Mouse (Mus musculus) hindbrain, embryonic 14.5 days (tissue): ENCODE results near the gene Ntrk1. TPM values are rescaled to one million over a fixed set of nuclear protein-coding genes. Genes with fewer than 3 reads are reported as not detected.
A peak's percentile ranks its signal among the peaks of the same experiment; 100 is the strongest.

ENCODE experiments used
- ATAC-seq: fragments of 200-750 bp; cut with Nextera tagmentation; 2 replicates; pipeline ENCODE4 v1.8.0; 2017; ENCODE audit warnings: moderate number of reproducible peaks, mild to moderate bottlenecking, moderate TSS enrichment, moderate library complexity; ENCODE audit not compliant: low FRiP score
- DNase-seq: peaks from one replicate; pipeline ENCODE4 v3.0.0-alpha.2; 2015; ENCODE audit warnings: low spot score
- H3K27ac ChIP-seq: fragments of 300-500 bp; sonication (generic); 2 replicates; pipeline ENCODE4 v1.5.1; 2014; ENCODE audit warnings: mild to moderate bottlenecking, moderate library complexity
- H3K27me3 ChIP-seq: fragments of 300-500 bp; sonication (generic); 2 replicates; pipeline ENCODE4 v1.6.1; 2014; ENCODE audit warnings: mild to moderate bottlenecking, low read length, mixed read lengths; ENCODE audit not compliant: control insufficient read depth, insufficient read depth
- H3K36me3 ChIP-seq: fragments of 300-500 bp; sonication (generic); replicated peaks from 2 replicates; pipeline ENCODE4 v1.6.1; 2014; ENCODE audit not compliant: control insufficient read depth, insufficient read depth
- H3K4me1 ChIP-seq: fragments of 300-500 bp; sonication (generic); replicated peaks from 2 replicates; pipeline ENCODE4 v1.6.1; 2014; ENCODE audit warnings: antibody characterized with exemption, low read length, mixed read lengths; ENCODE audit not compliant: control insufficient read depth, insufficient read depth
- H3K4me2 ChIP-seq: fragments of 300-500 bp; sonication (generic); replicated peaks from 2 replicates; pipeline ENCODE4 v1.6.1; 2014; ENCODE audit warnings: mild to moderate bottlenecking, moderate library complexity
- H3K4me3 ChIP-seq: fragments of 300-500 bp; sonication (generic); replicated peaks from 2 replicates; pipeline ENCODE4 v1.5.1; 2014; ENCODE audit warnings: mild to moderate bottlenecking, low read length
- H3K9ac ChIP-seq: fragments of 300-500 bp; sonication (generic); 2 replicates; pipeline ENCODE4 v1.6.1; 2014
- H3K9me3 ChIP-seq: fragments of 300-500 bp; sonication (generic); 2 replicates; pipeline ENCODE4 v1.6.1; 2016; ENCODE audit warnings: low read length; ENCODE audit not compliant: control insufficient read depth
- WGBS: fragments of 180-500 bp; shearing (Covaris S2); extraction: QIAGEN DNeasy Blood & Tissue Kit; methylation state at CpG from one replicate; pipeline ENCODE4 v1.1.7; 2014; 5-methylcytosine and 5-hydroxymethylcytosine counted together
- polyA plus RNA-seq: library from polyadenylated mRNA; unstranded; fragments of >200 nt; fragmentation: Nextera tagmentation; extraction: Ambion mirVana; gene quantifications from 2 replicates; pipeline ENCODE4 v1.2.1, GENCODE M21; 2014

Gene Ntrk1
- polyA plus RNA-seq, 1 experiment from 2014 or later: 1.7 TPM

DNA sequence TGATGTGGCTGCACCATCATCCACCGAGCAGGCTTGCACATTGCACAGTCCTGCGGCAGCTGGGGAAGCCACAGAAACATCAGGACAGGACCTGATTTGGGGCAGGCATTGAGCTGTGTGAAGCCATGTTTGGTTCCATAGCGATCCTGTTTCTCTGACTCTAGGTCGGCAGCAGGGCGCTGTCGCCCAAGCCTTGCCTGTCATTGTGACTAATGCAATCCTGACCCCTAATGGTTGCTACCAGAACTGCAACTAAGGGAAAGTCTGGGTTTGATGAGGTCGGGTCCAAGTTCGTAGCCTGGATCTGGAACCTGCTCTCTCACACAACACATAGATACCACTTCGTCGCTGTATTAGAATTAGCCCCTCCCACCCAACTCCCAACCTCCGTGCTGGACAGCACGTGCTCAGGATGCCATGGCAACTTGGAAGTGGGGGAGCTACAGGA is 21.7 kb upstream of the Ntrk1 start:
- no peak overlapping the region for H3K4me2 ChIP-seq
- no peak overlapping the region for H3K27ac ChIP-seq
- DNase-seq: peak; percentile 89
- no peaks in the 10 kb centered on the region for H3K9me3 ChIP-seq
- no peak overlapping the region for H3K9ac ChIP-seq
- H3K36me3 ChIP-seq: no peaks in the 10 kb centered on the region
- H3K4me3 ChIP-seq: no peak overlapping the region
- peaks cover 13% of the 10 kb centered on the region for H3K27me3 ChIP-seq
- 8% methylated on average over 12 of the region's 12 CpGs for WGBS
- H3K4me1 ChIP-seq: no peaks in the 10 kb centered on the region
- peak; percentile 21; the same call in 1 of the 2 replicates for ATAC-seq

- 70% methylated on average over 6 of the region's 6 CpGs for WGBS
- H3K4me2 ChIP-seq: no peak overlapping the region
- H3K4me1 ChIP-seq: no peaks in the 10 kb centered on the region
- no peaks in the 10 kb centered on the region for H3K36me3 ChIP-seq
- DNase-seq: no peak
- no peak; the same call in 1 of the 2 replicates for ATAC-seq
- H3K4me3 ChIP-seq: no peak overlapping the region
- H3K9me3 ChIP-seq: no peaks in the 10 kb centered on the region
- H3K9ac ChIP-seq: no peak overlapping the region
- peaks cover 18% of the 10 kb centered on the region for H3K27me3 ChIP-seq
- H3K27ac ChIP-seq: no peak overlapping the region
Measured at GRCm38 (mm10) chr3:87816166-87816565, 21.2 kb upstream of the Ntrk1 start.

- peaks cover 51% of the 10 kb centered on the region for H3K27me3 ChIP-seq
- 62% methylated on average over 10 of the region's 10 CpGs for WGBS
- H3K4me2 ChIP-seq: no peak overlapping the region
Measured at GRCm38 (mm10) chr3:87812873-87813272, 17.9 kb upstream of the Ntrk1 start.

DNA sequence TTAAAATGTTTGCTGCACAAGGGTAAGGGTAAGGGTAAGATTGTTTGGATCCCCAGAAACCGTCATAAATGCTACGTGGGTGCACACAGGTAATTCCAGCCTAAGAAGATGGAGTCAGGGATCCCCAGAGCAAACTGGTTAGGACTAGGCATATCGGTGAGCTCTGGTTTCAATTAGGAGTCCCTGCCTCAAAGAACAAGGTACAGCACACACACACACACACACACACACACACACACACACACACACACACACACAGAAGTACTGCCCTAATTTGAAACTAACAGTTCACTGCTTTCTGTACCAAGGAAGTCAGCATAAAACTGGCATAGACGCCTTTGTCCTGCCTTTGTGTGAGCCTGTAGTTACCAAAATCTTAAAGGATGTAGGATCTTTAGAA is 17.5 kb upstream of the Ntrk1 start:
- Histone ChIP-seq H3K9ac (no peak overlapping the region), H3K36me3 (no peaks in the 10 kb centered on the region), H3K4me2 (no peak overlapping the region), H3K4me3 (no peak overlapping the region), H3K27ac (no peak overlapping the region), H3K4me1 (no peaks in the 10 kb centered on the region; the same call in 1 of the 2 replicates), H3K9me3 (no peaks in the 10 kb centered on the region), H3K27me3 (peaks cover 55% of the 10 kb centered on the region)
- 83% methylated on average over 4 of the region's 4 CpGs for WGBS
- no peak for ATAC-seq
- no peak for DNase-seq

More at GRCm38 (mm10) chr3:87812873-87813272, 17.9 kb upstream of the Ntrk1 start:
- DNase-seq (no peak), ATAC-seq (no peak)
- H3K27ac ChIP-seq: no peak overlapping the region
- no peaks in the 10 kb centered on the region for H3K9me3 ChIP-seq
- H3K4me1 ChIP-seq: no peaks in the 10 kb centered on the region; the same call in 1 of the 2 replicates
- H3K9ac ChIP-seq: no peak overlapping the region
- no peaks in the 10 kb centered on the region for H3K36me3 ChIP-seq
- H3K4me3 ChIP-seq: no peak overlapping the region

DNA sequence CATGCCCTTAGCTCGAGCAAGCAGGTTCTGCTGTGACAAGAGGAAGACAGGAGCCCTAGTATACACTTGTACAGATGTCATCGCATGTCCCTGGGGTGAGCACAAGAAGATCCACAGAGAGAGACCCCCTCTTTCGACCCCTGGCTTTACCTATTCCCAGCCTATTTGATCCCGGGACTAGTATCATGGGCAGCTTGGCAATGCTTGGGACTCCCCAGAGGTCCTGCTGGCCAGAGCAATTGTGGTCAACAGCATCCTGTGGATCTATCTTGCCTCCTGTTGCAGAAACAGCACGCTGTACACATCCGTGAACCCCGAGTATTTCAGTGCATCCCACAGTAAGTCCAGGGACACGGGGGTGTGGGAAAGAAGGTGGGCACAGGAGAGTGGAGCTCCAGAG is 16.3 kb upstream of the Ntrk1 start:
- Histone ChIP-seq H3K4me1 (no peaks in the 10 kb centered on the region; the same call in 1 of the 2 replicates), H3K27ac (no peak overlapping the region), H3K9me3 (no peaks in the 10 kb centered on the region), H3K27me3 (peaks cover 62% of the 10 kb centered on the region), H3K4me2 (no peak overlapping the region), H3K36me3 (no peaks in the 10 kb centered on the region), H3K9ac (no peak overlapping the region), H3K4me3 (no peak overlapping the region)
- ATAC-seq (no peak), DNase-seq (no peak)
- 80% methylated on average over 8 of the region's 8 CpGs for WGBS

DNA sequence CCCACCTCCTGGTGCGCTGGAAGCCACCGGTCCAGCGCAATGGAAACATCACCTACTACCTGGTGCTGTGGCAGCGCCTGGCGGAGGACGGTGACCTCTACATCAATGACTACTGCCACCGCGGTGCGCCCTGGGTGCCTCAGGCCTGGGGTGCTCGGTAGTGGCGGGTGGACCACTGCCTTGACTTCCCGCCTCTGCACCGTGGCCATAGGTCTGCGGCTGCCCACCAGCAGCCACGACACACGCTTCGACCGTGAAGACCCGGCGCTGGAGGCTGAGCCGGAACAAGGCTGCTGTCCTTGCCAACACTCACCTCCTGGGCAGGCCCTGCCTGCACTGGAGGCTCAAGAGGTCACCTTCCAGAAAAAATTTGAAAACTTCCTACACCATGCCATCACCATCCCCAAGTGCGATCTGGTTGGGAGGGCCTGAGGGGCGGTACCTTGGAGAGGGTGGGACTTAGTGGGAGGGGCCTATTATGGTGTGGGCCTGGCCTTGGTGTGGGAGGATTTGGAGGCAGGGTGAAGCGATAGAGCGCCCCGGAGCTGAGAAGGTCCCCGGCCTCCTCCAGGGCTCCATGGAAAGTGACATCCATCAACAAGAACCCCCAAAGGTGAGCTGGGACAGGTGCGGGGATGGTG is 14.5 kb upstream of the Ntrk1 start:
- ATAC-seq (no peak), DNase-seq (no peak)
- Histone ChIP-seq H3K4me3 (peak overlapping the region; percentile 11), H3K27ac (no peak overlapping the region), H3K9ac (no peak overlapping the region), H3K4me2 (peak overlapping the region; percentile 35), H3K9me3 (no peaks in the 10 kb centered on the region), H3K4me1 (no peaks in the 10 kb centered on the region; the same call in 1 of the 2 replicates), H3K27me3 (peaks cover 70% of the 10 kb centered on the region), H3K36me3 (no peaks in the 10 kb centered on the region)
- WGBS: 7% methylated on average over 27 of the region's 28 CpGs

- ATAC-seq: no peak
- Histone ChIP-seq H3K27me3 (peaks cover 73% of the 10 kb centered on the region), H3K4me2 (peak overlapping the region; percentile 40), H3K36me3 (no peaks in the 10 kb centered on the region), H3K4me3 (peak overlapping the region; percentile 17; the same call in 1 of the 2 replicates), H3K9me3 (no peaks in the 10 kb centered on the region), H3K4me1 (peaks cover 6% of the 10 kb centered on the region; the same call in 1 of the 2 replicates), H3K27ac (no peak overlapping the region), H3K9ac (no peak overlapping the region)
- WGBS: 6% methylated on average over 26 of the region's 26 CpGs
- DNase-seq: no peak
Measured at GRCm38 (mm10) chr3:87804038-87804677, 9.2 kb upstream of the Ntrk1 start.

DNA sequence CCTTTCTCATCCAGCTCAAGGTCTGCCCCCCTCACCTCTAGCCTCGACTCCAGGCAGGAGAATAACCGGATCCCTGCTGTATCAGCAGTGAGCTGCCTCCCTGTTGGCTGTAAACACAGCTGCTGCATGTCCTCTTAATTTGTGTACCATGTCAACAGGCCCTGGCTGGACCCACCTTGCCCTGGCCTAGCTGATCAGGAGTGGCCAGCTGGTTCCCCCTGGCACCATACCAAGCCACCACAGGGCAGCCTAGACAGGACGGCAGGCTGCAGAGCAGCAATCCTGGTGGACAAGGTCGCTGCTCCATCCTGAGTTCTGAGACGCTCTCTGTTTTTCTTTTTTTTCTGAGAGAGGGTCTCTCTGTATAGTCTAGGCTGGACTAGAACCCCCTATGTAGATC is 6.7 kb upstream of the Ntrk1 start:
- H3K36me3 ChIP-seq: no peaks in the 10 kb centered on the region
- H3K4me2 ChIP-seq: no peak overlapping the region
- H3K4me3 ChIP-seq: no peak overlapping the region
- H3K27ac ChIP-seq: no peak overlapping the region
- H3K4me1 ChIP-seq: peaks cover 16% of the 10 kb centered on the region; the same call in 1 of the 2 replicates
- no peak for DNase-seq
- no peaks in the 10 kb centered on the region for H3K9me3 ChIP-seq
- WGBS: 66% methylated on average over 5 of the region's 5 CpGs
- no peak for ATAC-seq
- peaks cover 76% of the 10 kb centered on the region for H3K27me3 ChIP-seq
- no peak overlapping the region for H3K9ac ChIP-seq

GRCm38 (mm10) chr3:87796736-87797334 is 1.9 kb upstream of the Ntrk1 start, which contains the start of gene Insrr:
Gene Insrr, plus strand, starts transcription at chr3:87796951.
- WGBS: 2% methylated on average over 29 of the region's 29 CpGs
- H3K9me3 ChIP-seq: no peaks in the 10 kb centered on the region
- no peak within 1 kb of the TSS for H3K27ac ChIP-seq
- ATAC-seq: no peak
- H3K4me2 ChIP-seq: peak within 1 kb of the TSS; percentile 52
- no peaks in the 10 kb centered on the region for H3K36me3 ChIP-seq
- no peak for DNase-seq
- peak within 1 kb of the TSS; percentile 27 for H3K4me3 ChIP-seq
- H3K9ac ChIP-seq: peak within 1 kb of the TSS; percentile 49
- H3K27me3 ChIP-seq: peaks cover 87% of the 10 kb centered on the region
- peaks cover 25% of the 10 kb centered on the region; the same call in 1 of the 2 replicates for H3K4me1 ChIP-seq
